Mouse (Mus musculus): ENCODE data around the gene Ltbp1.

Ltbp1 gene

DNA sequence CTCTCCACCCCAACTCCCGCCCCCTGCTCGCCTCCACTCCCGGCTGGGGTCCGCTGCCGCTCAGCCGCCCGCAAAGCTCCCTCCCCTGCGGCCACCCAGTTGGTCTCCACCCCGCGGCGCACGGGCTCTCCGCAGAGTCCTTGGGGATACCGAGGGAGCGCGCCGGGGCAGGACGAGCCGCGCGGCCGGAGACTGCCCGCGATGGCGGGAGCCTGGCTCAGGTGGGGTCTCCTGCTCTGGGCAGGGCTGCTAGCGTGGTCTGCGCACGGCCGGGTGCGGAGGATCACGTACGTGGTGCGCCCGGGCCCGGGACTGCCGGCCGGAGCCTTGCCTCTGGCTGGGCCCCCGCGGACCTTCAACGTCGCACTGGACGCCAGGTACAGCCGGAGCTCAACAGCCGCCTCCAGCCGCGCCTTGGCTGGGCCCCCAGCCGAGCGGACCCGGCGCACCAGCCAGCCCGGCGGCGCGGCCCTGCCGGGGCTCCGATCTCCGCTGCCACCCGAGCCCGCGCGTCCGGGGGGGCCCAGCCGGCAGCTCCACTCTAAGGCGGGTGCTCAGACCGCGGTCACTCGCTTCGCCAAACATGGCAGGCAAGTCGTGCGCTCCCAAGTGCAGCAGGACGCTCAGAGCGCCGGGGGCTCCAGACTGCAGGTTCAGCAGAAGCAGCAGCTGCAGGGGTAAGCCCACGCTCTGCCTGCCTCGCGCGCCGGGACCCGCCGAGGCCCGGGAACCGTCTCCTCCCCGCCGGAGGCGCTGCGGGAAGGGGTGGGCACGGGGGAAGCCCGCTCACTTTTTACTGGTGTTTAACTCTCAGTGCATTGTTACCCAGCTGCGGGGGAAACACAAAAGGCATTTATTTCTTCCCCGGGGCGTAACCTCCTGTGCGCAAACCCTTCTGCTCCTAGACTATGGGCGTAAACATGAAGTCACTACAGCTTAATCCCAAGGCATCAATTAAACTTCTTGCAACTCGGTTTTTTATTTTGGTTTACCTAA is 615 bp downstream of the Ltbp1 start:
- DNase-seq = peak; percentile 56

DNA sequence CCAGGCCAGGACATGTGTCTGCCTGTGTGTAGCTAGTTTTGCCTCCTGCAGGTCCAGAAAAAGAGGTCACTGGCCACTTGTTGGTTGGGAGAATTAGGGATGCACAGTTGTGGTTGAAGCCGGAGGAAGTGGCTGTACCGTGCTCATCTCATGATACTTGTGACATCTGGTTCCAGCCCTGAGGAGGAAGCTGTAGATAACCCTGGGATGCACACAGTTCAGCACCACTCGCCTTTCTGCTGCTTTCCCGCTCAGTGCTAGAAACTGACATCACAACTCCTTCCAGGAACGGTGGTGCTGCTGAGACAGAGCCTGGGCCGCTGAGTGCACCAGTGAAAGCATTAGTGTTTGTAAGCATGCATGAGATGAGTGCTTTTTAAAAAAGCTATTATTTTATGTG is 5.6 kb downstream of the Ltbp1 start:
- no peak for DNase-seq

DNA sequence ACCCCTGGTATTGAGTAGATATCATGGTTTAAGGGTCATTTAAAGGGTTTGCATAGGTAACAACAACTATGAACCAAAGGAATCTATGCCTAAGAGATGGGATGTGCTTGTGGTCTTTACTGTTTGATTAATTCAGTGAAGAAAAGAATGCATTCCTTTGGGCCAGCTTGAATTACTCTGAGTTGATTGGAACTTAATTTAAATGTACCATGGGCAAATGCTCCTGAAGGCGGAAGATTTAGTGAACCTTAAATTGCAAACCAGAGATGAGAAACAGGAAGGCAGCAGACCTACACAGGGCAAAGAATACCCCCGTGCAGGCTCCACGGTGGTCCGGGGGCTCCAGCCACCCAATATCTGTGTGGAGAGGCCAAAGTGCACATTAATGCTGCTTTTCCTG is 7.8 kb downstream of the Ltbp1 start:
- no peak for DNase-seq

DNA sequence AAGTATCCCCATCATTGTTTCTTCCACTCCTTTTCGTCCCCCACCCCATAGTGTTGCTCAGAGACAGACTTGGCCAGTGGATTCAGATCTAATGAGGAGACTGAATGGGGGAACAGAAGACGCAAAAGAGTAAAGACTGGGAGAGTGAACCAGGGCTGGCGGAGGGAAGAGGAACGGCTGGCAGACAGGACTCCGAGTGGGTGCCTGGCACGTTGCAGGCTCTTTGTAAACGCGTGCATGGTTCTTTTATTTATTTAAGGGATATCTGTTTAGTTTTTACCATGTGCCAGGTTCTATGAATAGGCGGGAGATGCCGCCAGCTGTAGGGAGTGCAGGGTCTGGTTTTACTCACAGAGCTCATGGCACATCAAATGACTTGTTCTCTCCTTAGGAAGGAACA is 8.5 kb downstream of the Ltbp1 start:
- DNase-seq = no peak

DNA sequence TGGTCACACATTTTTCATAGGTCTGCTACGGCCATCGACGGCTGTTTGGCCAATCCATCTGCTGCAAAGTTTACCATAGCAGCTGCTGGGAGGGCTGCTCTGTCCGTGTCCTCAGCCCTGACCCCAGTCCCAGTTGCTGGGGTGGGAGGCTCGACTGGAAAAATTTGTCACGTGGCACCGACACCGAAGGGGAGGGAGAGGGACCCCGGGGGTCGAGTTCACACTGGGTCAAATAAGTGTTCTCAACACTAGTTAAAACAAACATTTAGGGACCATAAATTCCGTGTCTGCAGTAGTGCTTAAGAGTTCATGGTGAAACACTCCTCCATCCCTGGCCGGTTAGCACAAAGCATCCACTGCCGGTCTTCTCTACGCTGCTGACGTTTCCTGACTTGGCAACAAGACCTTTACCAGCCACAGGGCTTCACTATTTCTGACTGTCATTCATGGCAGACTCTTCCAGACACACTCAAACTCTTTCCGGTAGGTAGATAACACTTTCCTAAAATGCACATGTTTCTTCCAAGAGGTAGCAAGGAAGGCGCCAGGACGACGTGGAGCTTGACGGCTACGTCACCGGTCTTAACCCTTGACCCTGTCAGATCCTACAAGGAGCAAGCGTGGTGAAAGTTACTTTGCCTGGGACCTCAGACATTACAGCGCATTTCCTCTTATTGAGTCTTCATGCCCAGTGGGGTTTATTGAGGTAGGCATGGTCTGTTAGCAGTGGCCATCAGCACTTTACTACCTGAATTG is 9.4 kb downstream of the Ltbp1 start:
- DNase-seq = peak; percentile 54

DNA sequence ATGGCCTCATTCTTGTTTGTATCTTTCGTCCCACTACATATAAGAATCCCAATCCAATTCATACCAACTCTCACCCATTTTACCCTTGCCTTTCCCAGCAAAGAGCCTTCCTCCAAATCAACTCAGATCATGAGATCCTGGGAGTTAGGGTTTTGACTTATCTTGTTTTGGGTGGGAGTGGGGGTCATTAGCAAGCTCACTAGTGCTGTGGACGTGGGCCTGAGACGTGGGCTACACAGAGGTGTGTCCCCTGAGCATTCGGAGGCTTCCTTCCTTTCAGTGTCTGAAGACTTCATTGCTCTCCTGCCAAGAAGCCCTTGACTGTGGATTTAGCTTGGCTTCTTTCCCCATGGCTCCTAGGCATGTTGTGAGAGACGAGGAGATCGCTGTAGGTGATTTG is 10.2 kb downstream of the Ltbp1 start:
- no peak for DNase-seq

DNA sequence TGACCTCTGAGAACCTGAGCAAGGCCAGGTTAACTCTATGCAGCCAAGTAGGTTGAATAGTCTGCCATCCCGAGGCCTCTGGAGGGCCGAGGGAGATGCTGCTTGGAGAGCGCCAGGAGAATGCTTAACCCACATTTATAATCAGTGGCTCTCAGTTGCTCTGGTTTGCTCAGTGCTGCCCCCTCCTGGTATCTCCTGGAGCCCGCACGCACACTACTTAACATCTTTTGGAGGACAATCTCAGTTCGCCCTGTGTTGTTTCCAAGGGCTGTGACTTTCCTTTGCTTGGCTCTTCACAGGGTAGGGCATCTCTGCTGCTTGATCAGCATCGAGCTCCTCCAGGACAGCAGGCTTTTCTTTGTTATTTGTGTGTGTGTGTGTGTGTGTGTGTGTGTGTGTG is 12.1 kb downstream of the Ltbp1 start:
- peak; percentile 47 for DNase-seq

DNA sequence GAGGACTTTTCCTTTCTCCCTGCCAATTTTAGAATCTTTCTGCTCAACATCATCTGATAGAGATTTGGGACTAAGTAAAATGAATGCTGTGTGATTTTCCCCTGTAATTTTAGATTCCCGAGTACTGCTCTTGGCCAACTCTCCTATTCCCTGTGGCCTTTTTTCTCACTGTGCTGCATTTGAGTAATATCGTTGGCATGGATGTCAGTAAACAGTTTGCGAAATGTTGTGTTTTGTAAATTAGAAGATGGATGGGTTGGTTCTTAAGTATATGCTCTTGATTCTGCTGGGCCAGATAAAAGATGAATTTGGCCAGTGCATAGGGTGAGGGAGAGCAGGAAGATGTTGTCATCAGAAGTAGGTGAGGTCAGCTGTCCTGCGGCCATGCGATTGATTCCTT is 12.8 kb downstream of the Ltbp1 start:
- DNase-seq = no peak

DNA sequence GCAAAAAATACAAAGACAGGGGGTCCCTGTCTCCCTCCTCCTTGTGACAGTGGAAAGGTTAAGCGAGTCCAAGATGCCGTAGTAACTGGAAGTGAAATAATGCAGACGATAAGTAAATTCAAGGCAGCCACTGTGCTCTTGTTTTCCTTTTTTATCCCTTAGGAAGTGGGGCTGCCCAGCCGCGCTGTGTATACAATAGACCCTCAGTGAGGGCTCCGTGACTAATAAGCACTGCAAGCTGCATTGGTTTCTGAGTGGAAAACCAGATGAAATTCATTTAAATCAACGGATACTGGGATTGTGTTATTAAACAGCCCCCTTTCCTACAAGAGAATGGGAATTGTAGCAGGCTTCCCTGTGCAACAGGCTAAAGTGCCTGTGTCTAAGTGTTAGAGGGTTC is 14.7 kb downstream of the Ltbp1 start:
- DNase-seq = no peak

DNA sequence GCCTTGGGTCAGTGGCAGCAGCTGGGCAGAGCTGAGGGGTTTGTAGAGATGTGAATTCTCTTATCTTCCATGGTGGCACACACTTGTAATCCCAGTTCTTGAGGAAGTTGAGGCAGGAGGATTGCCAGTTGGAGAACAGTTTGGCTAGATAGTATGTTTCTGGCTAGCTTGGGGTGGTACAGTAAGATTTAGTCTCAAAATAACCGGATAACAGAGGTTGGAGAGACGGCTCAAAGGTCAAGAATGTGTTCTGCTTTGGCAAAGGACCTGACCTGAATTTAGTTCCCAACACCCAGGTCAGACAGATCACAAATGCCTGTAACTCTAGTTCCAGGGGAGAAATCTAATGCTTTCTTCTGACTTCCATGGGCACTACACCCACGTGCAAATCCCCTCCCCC is 15.3 kb downstream of the Ltbp1 start:
- DNase-seq = no peak

DNA sequence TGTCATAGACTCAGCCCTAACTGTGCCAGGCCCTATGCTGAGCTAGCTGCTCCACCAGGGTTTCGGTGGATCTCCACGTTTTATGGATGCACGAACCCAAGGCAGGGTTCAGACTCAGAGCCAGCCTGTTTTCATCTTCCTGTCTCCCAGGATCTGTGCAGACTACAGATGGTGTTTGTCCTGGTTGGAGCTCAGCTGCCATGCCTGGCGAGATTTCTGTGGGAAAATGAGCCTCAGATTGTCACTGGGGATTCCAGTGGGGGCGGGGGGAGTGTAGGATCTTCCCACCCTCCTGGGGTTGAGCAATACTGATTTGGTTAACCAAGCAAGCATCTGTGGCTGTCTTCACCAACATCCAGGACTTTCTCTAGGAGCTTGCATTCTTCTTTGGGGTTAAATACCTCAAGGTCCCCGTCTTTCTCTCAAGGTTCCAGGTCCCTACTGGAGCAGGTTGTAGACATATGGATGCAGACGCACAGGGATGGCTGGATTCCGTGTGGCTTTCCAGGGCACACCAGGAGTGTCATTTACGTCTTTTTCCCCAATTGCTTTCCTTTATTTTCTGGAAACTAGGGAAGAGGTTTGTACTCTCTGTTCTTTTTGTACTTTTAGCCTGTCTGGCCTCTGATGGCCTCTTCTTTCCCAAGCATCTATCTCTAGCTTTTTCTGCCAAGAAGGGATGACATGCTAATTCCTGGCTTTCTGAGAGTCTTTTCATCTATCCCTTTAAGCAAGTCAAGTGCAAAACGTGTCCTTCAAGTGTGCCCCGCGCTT is 22.2 kb downstream of the Ltbp1 start:
- DNase-seq = no peak

DNA sequence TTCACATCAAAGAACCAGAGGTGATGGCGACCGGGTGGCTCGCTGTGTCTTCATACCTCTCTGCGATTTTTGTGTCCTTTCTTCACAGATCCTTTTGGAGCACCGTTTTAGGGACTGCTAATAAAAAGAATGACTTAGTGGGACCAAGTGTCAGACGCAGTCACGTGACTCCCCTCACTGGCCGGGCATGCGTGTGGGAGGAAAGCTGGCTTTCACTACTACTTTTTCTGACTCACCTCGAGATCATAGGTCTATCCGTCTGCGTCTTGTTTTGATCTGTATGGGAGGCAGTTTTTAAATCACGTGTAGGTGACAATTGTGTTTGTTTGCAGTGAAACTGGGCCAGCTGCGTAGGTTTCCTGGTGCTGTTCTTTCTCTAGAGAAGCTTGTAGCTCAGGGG is 28.0 kb downstream of the Ltbp1 start:
- DNase-seq = no peak

DNA sequence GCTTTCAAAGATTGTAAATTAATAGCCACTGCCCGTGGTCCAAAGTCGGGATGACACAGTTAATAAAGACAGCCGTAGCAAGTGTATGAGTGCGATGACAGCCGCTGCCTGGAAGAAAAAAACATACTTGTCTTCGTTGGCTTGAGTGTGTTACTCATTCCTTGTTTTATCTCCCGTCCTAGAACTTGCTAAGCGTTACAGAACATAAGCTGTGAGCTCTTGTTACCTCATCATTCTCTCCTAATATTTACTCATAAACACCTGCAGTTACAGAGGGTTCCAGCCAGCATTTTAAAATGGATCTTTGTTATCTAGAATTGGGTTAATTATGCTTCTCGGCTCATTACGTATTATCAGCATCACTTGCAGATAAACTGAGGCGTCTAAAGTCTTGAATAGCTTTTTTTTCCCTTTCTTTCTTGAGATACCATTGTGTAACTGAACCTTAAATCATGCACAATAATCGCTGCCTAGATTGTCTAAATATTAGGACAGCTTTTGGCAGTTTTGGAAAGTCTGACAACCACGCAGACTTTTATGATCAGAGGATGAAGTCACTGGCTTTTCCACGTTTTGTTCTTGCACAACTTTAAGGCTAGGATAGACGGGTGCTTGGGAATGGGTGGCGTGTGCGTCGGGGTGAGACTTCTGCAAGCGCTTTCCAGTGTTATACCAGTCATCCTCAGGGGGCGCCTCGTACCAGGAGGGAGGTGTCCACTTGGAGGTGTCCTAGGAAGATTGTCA is 28.7 kb downstream of the Ltbp1 start:
- peak; percentile 35 for DNase-seq

DNA sequence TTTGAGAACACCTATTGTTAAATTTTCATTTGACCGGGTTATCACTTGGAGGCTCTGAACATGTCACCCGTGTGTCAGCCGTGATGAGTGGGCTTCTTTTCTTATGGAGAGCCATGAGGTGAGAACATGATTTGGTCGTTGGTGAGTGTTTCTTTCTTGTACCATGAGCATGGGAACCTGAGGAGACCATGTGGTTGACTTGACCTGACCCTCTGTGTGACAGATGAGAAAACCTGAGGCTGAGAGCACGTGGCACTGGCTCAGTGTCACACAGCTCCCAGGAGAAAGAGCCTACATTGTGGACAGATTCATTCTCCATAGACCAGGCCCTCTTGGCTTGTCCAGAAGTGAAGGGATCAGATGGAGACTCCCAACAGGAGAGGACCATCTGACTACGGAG is 31.5 kb downstream of the Ltbp1 start:
- no peak for DNase-seq

DNA sequence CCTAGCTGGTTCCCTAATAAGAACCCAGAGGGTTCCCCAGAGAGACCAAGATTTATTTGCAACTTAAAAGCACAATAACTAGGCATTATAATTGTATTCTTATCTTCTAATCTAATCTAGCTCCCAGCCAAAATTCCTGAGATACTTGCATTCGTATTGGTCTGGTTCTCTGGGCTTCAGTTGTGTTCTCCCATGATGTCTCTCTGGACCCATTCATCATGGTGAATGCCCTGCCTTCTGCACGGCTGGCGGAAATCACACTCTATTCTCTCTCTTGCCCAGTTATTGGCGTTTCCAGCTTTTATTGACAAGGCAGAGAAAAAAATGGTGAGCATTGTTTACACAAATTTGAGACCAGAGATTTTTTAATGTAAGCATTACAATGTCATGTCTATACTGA is 33.6 kb downstream of the Ltbp1 start:
- DNase-seq = no peak

DNA sequence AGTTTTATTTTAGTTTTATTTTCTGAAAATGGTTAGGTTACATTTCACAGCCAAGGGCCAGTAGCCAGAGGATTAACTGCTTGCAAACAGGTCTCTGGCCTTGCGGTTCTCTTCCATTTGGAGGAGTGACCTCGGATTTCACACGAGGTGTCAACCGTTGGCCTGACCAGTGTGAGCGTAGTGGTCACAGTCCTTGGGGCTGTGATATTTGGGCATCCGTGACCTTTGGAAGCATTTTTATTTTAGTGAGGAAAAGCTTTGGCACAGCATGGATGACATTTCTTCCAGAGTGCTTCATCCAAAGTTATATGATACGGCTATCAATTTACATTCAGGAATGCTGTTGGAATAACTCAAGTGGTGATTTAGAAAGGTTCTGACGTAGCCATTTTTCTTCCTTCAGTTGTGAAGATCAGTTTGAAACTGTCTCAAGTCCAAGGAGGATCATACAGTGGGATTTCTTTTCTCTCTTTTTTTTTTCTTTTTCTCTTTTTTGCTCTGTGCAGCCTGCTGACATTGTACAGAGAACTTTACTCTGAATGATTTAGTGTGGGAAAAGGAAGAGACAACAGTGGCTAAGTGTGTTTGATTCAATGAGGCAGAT is 44.1 kb downstream of the Ltbp1 start:
- no peak for DNase-seq

DNA sequence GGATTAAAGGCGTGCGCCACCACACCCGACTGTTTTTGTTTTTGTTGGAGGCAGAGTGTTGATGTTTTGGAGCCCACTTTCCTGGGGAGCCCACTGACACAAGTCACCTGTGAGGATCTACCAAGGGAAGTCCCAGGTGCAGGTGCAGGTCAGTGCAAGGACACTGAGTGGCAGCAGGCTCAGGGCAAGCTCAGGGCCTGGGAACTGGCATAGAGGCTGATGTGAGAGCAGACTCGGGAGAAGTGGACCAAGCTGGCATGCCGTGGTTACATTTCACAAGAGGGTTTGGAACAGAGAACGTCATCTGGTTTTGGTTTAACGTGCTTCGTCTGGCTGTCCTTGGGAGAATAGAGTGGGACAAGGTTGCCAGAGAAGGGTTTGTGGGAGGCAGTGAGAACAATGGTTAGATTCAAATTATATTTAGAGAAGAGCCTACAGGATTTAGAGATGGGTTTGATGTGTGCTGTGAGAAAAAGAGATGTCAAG is 46.1 kb downstream of the Ltbp1 start:
- no peak for DNase-seq

DNA sequence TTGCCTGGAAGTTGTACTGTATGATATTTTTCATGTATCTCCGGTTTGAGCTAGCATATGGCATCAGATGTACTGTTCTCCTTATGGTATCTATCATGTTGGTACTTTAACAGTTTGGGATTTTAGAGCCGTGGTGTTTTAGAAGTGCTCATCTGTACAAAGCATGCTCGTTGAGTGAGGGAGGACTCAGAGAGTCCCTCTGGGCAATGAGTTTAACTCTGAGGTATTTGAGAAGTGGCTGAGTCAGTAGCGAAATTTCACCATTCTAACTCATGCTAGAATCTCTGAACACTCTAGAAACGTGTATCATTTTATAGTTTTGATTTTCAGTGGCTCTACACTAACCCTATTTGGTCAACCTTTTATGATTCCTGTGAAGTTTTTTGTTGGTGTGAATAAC is 49.9 kb downstream of the Ltbp1 start:
- DNase-seq = no peak

DNA sequence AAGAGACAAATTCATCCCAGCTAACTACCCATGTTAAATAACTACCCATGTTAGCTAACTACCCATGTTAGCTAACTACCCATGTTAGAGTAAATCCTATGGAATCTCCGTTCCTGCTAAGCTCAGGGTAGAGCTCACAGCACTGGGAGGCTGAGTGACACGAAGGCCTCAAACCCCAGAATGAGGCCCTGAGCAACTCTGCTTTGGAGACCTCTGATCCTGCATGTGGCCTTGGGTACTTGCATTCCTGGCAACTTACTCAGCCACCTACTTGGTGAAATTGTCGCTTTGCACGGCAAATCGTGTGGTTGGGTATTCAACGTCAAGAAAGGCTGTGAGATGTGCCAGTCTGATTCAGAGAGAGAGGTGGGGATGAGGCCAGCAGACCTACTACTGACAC is 50.6 kb downstream of the Ltbp1 start:
- DNase-seq = no peak

DNA sequence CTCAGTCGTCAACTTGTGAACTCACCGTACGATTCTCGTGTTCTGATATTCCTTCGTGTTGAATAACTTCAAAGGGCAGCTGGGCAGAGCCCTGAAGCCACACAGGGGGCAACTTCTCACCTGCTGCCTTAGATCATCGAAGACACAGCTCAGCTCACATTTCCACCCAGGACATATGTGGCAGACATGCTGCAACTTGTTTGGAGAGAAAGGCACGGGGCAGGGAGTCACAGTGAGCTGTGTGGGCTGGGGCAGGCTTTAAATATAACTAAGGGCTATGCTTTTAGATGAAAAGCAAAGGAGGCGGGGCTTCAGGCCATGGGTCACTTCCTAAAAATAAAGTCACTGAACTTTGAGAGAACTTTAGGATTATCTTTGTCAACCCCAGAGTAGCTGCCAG is 51.3 kb downstream of the Ltbp1 start:
- no peak for DNase-seq

DNA sequence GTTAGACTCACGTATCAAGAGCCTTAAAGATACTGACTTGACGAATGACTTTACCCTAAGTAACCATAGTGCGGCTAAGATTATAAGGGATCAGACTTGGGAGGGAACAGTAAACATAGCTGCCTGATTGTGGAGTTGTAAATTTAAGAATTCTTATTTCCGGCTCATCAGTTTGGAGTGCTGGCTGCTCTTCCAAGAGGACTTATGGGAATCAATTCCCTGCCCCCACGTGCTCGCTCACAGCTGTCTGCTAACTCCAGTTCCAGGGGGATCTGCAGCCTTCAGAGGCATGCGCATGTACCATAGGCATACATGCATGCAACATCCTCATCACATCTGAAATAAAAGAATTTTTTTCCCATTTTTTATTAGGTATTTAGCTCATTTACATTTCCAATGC is 61.0 kb downstream of the Ltbp1 start:
- DNase-seq = no peak

DNA sequence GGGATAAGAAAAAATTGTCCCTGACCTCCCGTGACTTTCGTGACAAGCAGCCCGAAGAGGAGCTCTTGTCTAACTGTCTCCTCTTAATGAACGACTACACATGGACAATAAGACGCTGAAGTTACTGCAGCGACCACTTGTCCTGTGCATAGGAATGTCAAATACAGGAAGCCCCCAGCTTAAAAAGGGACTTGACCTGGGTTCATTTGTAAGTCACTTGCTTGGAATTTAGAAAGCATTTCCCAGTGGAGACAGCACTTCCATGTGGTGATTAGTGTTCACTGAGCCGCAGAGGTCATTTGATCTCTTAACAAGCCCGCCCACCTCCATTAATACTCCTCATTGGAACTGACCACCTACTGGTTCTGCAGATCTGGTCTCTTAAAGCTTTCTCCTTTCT is 61.9 kb downstream of the Ltbp1 start:
- DNase-seq = no peak

All from lung, postnatal 10 days (tissue).